Mouse (Mus musculus): ENCODE data around the gene Kctd19. TPM values are rescaled to one million over a fixed set of nuclear protein-coding genes. Genes with fewer than 3 reads are reported as not detected.

The Kctd19 gene
- total and polyA plus RNA-seq, 3 experiments: not detected

DNA sequence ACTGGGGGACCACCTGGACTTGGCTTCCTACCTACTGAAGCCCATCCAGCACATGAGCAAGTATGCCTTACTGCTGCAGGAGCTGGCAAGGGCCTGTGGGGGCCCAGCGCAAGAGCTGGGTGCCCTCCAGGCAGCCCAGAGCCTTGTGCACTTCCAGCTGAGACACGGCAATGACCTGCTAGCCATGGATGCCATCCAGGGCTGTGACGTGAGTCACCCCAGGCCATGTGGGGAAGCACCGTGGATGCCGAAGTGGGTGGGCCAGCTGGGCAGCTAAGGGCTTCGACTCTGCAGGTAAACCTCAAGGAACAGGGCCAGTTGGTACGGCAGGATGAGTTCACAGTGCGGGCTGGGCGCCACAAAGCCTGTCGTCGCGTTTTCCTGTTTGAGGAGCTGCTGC is 33.0 kb downstream of the Kctd19 start:
- Histone ChIP-seq H3K27me3 (ENCODE audit: insufficient read depth, low read length) (peaks cover 53% of the 10 kb centered on the region), H3K4me3 (ENCODE audit: low read depth, low read length) (no peak overlapping the region), H3K4me1 (ENCODE audit: insufficient read depth, low read depth, low read length) (no peaks in the 10 kb centered on the region), H3K36me3 (replicated peaks) (no peaks in the 10 kb centered on the region), H3K9me3 (replicated peaks) (no peaks in the 10 kb centered on the region)
- no peak for TF ChIP-seq GATA1 (IDR thresholded peaks at IDR 0.05; ENCODE audit: borderline replicate concordance, low read length)
- no peak for TF ChIP-seq GATA2 (IDR thresholded peaks at IDR 0.05; ENCODE audit: borderline replicate concordance, low read depth, low read length)
- no peak for TF ChIP-seq CTCF (IDR thresholded peaks at IDR 0.05; ENCODE audit: low read depth, low read length)
- TF ChIP-seq POLR2AphosphoS5 (IDR thresholded peaks at IDR 0.05; ENCODE audit: insufficient replicate concordance, low read depth, low read length): no peak
- no peak for TF ChIP-seq TAL1 (conservative IDR thresholded peaks at IDR 0.05; ENCODE audit: low read depth, low read length)
- no peak for ATAC-seq (ENCODE audit: extremely low read depth, insufficient number of reproducible peaks, low FRiP score, poor library complexity, severe bottlenecking)
- DNase-seq (ENCODE audit: low spot score): no peak

DNA sequence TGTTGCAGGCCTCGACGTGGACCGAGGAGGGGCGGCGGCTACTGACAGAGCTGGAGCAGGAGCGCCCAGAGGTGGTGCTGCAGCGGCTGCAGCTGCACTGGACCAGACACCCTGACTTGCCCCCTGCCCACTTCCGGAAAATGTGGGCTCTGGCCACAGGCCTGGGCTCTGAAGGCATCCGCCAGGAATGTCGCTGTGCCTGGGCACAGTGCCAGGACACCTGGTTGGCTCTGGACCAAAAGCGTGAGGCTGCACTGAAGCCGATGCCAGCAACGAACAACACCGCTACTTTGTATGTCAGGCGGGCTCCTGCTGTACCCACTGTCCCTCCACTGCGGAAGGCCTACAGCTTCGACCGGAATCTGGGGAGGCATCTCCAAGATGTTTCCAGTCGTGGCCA is 34.6 kb downstream of the Kctd19 start:
- no peak for ATAC-seq (ENCODE audit: extremely low read depth, insufficient number of reproducible peaks, low FRiP score, poor library complexity, severe bottlenecking)
- H3K27me3 ChIP-seq (ENCODE audit: insufficient read depth, low read length): peaks cover 54% of the 10 kb centered on the region

DNA sequence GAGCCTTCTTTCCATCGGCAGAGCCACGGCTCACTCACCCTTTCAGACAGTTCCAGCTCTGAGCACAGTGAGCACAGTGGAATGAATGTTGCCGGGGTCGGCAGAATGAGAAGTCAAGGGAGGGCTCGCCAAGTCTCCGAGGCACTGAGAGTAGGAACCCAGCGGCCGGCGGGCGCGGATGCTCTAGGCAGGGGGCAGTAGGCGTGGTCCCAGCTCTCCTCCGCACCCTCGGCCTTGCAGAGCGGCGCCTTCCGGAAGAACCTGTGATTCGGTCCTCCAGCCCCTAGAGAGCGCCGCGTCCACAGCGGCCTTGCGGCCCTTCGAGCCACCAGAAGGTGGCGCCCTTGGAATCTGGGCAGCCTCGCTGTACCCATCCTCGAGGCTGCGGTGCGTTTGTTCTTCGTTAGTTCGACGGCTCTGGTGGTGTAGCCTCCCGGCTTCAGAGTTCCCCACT is 38.8 kb downstream of the Kctd19 start:
- no peak overlapping the region for H3K4me3 ChIP-seq (ENCODE audit: low read depth, low read length)
- peaks cover 4% of the 10 kb centered on the region; the same call in 1 of the 2 replicates for H3K4me1 ChIP-seq (ENCODE audit: insufficient read depth, low read depth, low read length)
- peaks cover 46% of the 10 kb centered on the region for H3K27me3 ChIP-seq (ENCODE audit: insufficient read depth, low read length)
- DNase-seq (ENCODE audit: low spot score) (no peak), ATAC-seq (ENCODE audit: extremely low read depth, insufficient number of reproducible peaks, low FRiP score, poor library complexity, severe bottlenecking) (no peak)
- H3K36me3 ChIP-seq (replicated peaks): no peaks in the 10 kb centered on the region
- peaks cover 5% of the 10 kb centered on the region; the same call in 1 of the 2 replicates for H3K9me3 ChIP-seq (replicated peaks)
- TF ChIP-seq POLR2AphosphoS5 (IDR thresholded peaks at IDR 0.05; ENCODE audit: insufficient replicate concordance, low read depth, low read length): no peak
- TF ChIP-seq TAL1 (conservative IDR thresholded peaks at IDR 0.05; ENCODE audit: low read depth, low read length): no peak
- TF ChIP-seq GATA2 (IDR thresholded peaks at IDR 0.05; ENCODE audit: borderline replicate concordance, low read depth, low read length): no peak
- no peak for TF ChIP-seq CTCF (IDR thresholded peaks at IDR 0.05; ENCODE audit: low read depth, low read length)
- no peak for TF ChIP-seq GATA1 (IDR thresholded peaks at IDR 0.05; ENCODE audit: borderline replicate concordance, low read length)

More for the DNA sequence above, 34.6 kb downstream of the Kctd19 start:
- no peaks in the 10 kb centered on the region for H3K4me1 ChIP-seq (ENCODE audit: insufficient read depth, low read depth, low read length)
- no peak overlapping the region for H3K4me3 ChIP-seq (ENCODE audit: low read depth, low read length)
- TF ChIP-seq GATA2 (IDR thresholded peaks at IDR 0.05; ENCODE audit: borderline replicate concordance, low read depth, low read length): no peak
- no peak for TF ChIP-seq GATA1 (IDR thresholded peaks at IDR 0.05; ENCODE audit: borderline replicate concordance, low read length)
- TF ChIP-seq CTCF (IDR thresholded peaks at IDR 0.05; ENCODE audit: low read depth, low read length): no peak
- no peak for TF ChIP-seq TAL1 (conservative IDR thresholded peaks at IDR 0.05; ENCODE audit: low read depth, low read length)
- no peak for TF ChIP-seq POLR2AphosphoS5 (IDR thresholded peaks at IDR 0.05; ENCODE audit: insufficient replicate concordance, low read depth, low read length)
- peaks cover 5% of the 10 kb centered on the region; the same call in 1 of the 2 replicates for H3K9me3 ChIP-seq (replicated peaks)
- no peaks in the 10 kb centered on the region for H3K36me3 ChIP-seq (replicated peaks)
- DNase-seq (ENCODE audit: low spot score): no peak

GRCm38 (mm10) chr8:105373032-105373431 is 40.3 kb downstream of the Kctd19 start, which contains the start of gene Plekhg4:
Gene Plekhg4, plus strand, starts transcription at chr8:105373274.
- Histone ChIP-seq H3K4me1 (ENCODE audit: insufficient read depth, low read depth, low read length) (peaks cover 4% of the 10 kb centered on the region; the same call in 1 of the 2 replicates), H3K4me3 (ENCODE audit: low read depth, low read length) (no peak within 1 kb of the TSS), H3K9me3 (replicated peaks) (peaks cover 5% of the 10 kb centered on the region; the same call in 1 of the 2 replicates), H3K27me3 (ENCODE audit: insufficient read depth, low read length) (peaks cover 46% of the 10 kb centered on the region), H3K36me3 (replicated peaks) (no peaks in the 10 kb centered on the region)
- DNase-seq (ENCODE audit: low spot score): no peak
- ATAC-seq (ENCODE audit: extremely low read depth, insufficient number of reproducible peaks, low FRiP score, poor library complexity, severe bottlenecking): no peak
- TF ChIP-seq POLR2AphosphoS5 (IDR thresholded peaks at IDR 0.05; ENCODE audit: insufficient replicate concordance, low read depth, low read length): no peak
- no peak for TF ChIP-seq GATA1 (IDR thresholded peaks at IDR 0.05; ENCODE audit: borderline replicate concordance, low read length)

DNA sequence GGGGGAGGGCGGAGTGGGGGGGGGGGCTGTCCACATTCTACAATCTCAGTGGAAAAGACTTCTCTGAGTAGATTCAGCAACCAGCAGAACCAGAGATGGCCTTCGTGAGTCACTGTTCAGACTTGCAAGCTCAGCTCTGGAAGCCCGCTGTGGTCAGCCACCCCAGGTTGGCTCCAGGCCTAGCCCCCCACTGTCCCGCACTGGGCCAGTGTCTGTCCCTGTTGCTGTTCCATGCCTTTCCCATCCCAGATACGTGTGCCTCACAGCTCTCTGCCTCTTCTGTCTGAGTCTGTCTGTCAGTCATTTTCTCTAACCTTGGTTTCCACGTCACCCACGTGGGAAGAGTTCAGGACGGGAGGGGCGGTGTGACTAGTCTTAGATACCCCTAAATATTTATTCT is 40.8 kb downstream of the Kctd19 start:
- TF ChIP-seq TAL1 (conservative IDR thresholded peaks at IDR 0.05; ENCODE audit: low read depth, low read length): no peak
- no peaks in the 10 kb centered on the region for H3K36me3 ChIP-seq (replicated peaks)
- DNase-seq (ENCODE audit: low spot score): no peak
- H3K9me3 ChIP-seq (replicated peaks): peaks cover 5% of the 10 kb centered on the region; the same call in 1 of the 2 replicates
- H3K27me3 ChIP-seq (ENCODE audit: insufficient read depth, low read length): peaks cover 47% of the 10 kb centered on the region
- no peak for ATAC-seq (ENCODE audit: extremely low read depth, insufficient number of reproducible peaks, low FRiP score, poor library complexity, severe bottlenecking)
- H3K4me1 ChIP-seq (ENCODE audit: insufficient read depth, low read depth, low read length): peaks cover 4% of the 10 kb centered on the region; the same call in 1 of the 2 replicates
- H3K4me3 ChIP-seq (ENCODE audit: low read depth, low read length): no peak overlapping the region

DNA sequence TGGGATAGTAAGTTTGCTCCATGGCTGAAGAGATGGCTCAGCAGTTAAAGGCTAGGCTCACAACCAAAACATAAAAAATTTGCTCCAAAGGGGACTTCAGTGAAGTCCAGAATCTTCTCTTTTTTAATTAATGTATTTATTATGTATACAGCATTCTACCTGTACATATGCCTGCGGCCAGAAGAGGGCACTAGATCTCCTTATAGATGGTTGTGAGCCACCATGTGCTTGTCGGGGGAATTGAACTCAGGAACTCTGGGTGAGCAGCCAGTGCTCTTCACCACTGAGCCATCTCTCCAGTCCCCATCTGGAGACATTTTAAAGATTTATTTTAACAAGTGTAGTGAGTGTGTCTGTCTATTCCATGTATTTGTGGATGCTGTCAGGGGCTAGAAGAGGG is 46.2 kb downstream of the Kctd19 start:
- H3K4me3 ChIP-seq (ENCODE audit: low read depth, low read length): no peak overlapping the region
- H3K36me3 ChIP-seq (replicated peaks): no peaks in the 10 kb centered on the region

More for the DNA sequence above, 46.2 kb downstream of the Kctd19 start:
- Histone ChIP-seq H3K9me3 (replicated peaks) (no peaks in the 10 kb centered on the region), H3K4me1 (ENCODE audit: insufficient read depth, low read depth, low read length) (peaks cover 6% of the 10 kb centered on the region), H3K27me3 (ENCODE audit: insufficient read depth, low read length) (peaks cover 51% of the 10 kb centered on the region)
- TF ChIP-seq TAL1 (conservative IDR thresholded peaks at IDR 0.05; ENCODE audit: low read depth, low read length): no peak
- no peak for TF ChIP-seq GATA2 (IDR thresholded peaks at IDR 0.05; ENCODE audit: borderline replicate concordance, low read depth, low read length)
- ATAC-seq (ENCODE audit: extremely low read depth, insufficient number of reproducible peaks, low FRiP score, poor library complexity, severe bottlenecking) (no peak), DNase-seq (ENCODE audit: low spot score) (no peak)
